Mouse (Mus musculus) spleen, adult 2 months (tissue): ENCODE results near the gene Gm9733. TPM values are rescaled to one million over a fixed set of nuclear protein-coding genes. Genes with fewer than 3 reads are reported as not detected.
"Not testable (repeated sequence)": the region's sequence is repeated elsewhere in the genome, so short reads cannot be mapped to it uniquely, and the experiment has no call there.

Experiments used
- DNase-seq, 2 experiments: peaks; one replicate each; pipeline versions ENCODE4 v3.0.0 to v3.0.0-alpha.2; 2012 to 2021; ENCODE audit warnings: low spot score in 2 of 2, low read depth in 1 of 2
- H3K27ac ChIP-seq: fragments of 200-500 bp; 2 replicates; pipeline ENCODE4 v1.5.1; 2012; ENCODE audit warnings: low read length, inconsistent platforms; ENCODE audit not compliant: insufficient read depth
- H3K27me3 ChIP-seq: fragments of 200-500 bp; 2 replicates; pipeline ENCODE4 v1.6.1; 2012; ENCODE audit warnings: mild to moderate bottlenecking, moderate library complexity, low read length, inconsistent platforms; ENCODE audit not compliant: control insufficient read depth, insufficient read depth
- H3K36me3 ChIP-seq: fragments of 200-500 bp; 2 replicates; pipeline ENCODE4 v1.6.1; 2012; ENCODE audit warnings: mild to moderate bottlenecking, low read length, inconsistent platforms; ENCODE audit not compliant: control insufficient read depth, insufficient read depth
- H3K4me1 ChIP-seq: fragments of 200-500 bp; 2 replicates; pipeline ENCODE4 v1.6.1; 2011; ENCODE audit warnings: inconsistent platforms; ENCODE audit not compliant: control insufficient read depth, insufficient read depth, insufficient read length
- H3K4me3 ChIP-seq: fragments of 200-500 bp; 2 replicates; pipeline ENCODE4 v1.5.1; 2011; ENCODE audit warnings: mild to moderate bottlenecking, inconsistent platforms; ENCODE audit not compliant: insufficient read depth, insufficient read length; ENCODE audit errors: extremely low read depth
- CTCF ChIP-seq: fragments of 200-500 bp; IDR thresholded peaks from 2 replicates; pipeline ENCODE4 v1.5.1; 2011; ENCODE audit warnings: mild to moderate bottlenecking, inconsistent platforms; ENCODE audit not compliant: insufficient read depth, insufficient read length, insufficient replicate concordance; ENCODE audit errors: extremely low read depth
- POLR2A ChIP-seq: fragments of 200-500 bp; IDR thresholded peaks from 2 replicates; pipeline ENCODE4 v1.6.1; 2011; ENCODE audit warnings: low read depth, low read length, inconsistent platforms
- WGBS: fragments of 180-500 bp; shearing (Covaris S2); methylation state at CpG from one replicate; pipeline ENCODE4 v1.1.7; 2018; 5-methylcytosine and 5-hydroxymethylcytosine counted together
- polyA plus RNA-seq: library from polyadenylated mRNA; depleted of rRNA; stranded (reverse); fragments of >200 nt; gene quantifications from 2 replicates; pipeline ENCODE4 v1.2.3, GENCODE M21; 2012; rRNA removed

Gm9733 gene
- polyA plus RNA-seq = 1.1 and 2.3 TPM in 2 replicates

- H3K36me3 ChIP-seq = no peaks in the 10 kb centered on the region
- H3K4me1 ChIP-seq = no peaks in the 10 kb centered on the region
- no peak for TF ChIP-seq POLR2A
- TF ChIP-seq CTCF = no peak
- no peak within 1 kb of the TSS for H3K4me3 ChIP-seq
- no peak for DNase-seq
- WGBS = 73% methylated on average over 3 of the region's 3 CpGs
- no peaks in the 10 kb centered on the region for H3K27me3 ChIP-seq
- no peak within 1 kb of the TSS for H3K27ac ChIP-seq
Observed at GRCm38 (mm10) chr3:15332063-15332462, at the start of gene Gm9733. Gene Gm9733, minus strand, starts transcription at chr3:15332302.

GRCm38 (mm10) chr3:15355690-15356089 is 23.6 kb upstream of the Gm9733 start:
- H3K27me3 ChIP-seq, H3K36me3 ChIP-seq, H3K27ac ChIP-seq, DNase-seq, H3K4me3 ChIP-seq, H3K4me1 ChIP-seq: not testable (repeated sequence)
- 81% methylated on average over 3 of the region's 3 CpGs for WGBS

GRCm38 (mm10) chr3:15350318-15350717 is 18.2 kb upstream of the Gm9733 start:
- 89% methylated on average over 1 of the region's 2 CpGs for WGBS

GRCm38 (mm10) chr3:15345606-15346005 is 13.5 kb upstream of the Gm9733 start:
- H3K4me1 ChIP-seq, H3K4me3 ChIP-seq, H3K27ac ChIP-seq, H3K36me3 ChIP-seq, H3K27me3 ChIP-seq, DNase-seq: not testable (repeated sequence)
- WGBS = 43% methylated on average over 3 of the region's 3 CpGs

More at GRCm38 (mm10) chr3:15350318-15350717, 18.2 kb upstream of the Gm9733 start:
- not testable (repeated sequence) for H3K27me3 ChIP-seq, H3K4me1 ChIP-seq, DNase-seq, H3K4me3 ChIP-seq, H3K27ac ChIP-seq, H3K36me3 ChIP-seq

- no peaks in the 10 kb centered on the region for H3K36me3 ChIP-seq
- no peak overlapping the region for H3K27ac ChIP-seq
- H3K4me1 ChIP-seq = no peaks in the 10 kb centered on the region
- H3K27me3 ChIP-seq = no peaks in the 10 kb centered on the region
- TF ChIP-seq POLR2A = no peak
- no peak for TF ChIP-seq CTCF
- no peak for DNase-seq
- WGBS = 70% methylated on average over 1 of the region's 1 CpGs
- no peak overlapping the region for H3K4me3 ChIP-seq
Observed at GRCm38 (mm10) chr3:15340287-15340686, 8.2 kb upstream of the Gm9733 start.

GRCm38 (mm10) chr3:15334182-15334581 is 2.1 kb upstream of the Gm9733 start:
- H3K4me3 ChIP-seq = no peak overlapping the region
- TF ChIP-seq POLR2A (no peak), CTCF (no peak)
- H3K27ac ChIP-seq = no peak overlapping the region
- H3K27me3 ChIP-seq = no peaks in the 10 kb centered on the region
- no peaks in the 10 kb centered on the region for H3K4me1 ChIP-seq
- WGBS = 73% methylated on average over 2 of the region's 2 CpGs
- H3K36me3 ChIP-seq = no peaks in the 10 kb centered on the region
- DNase-seq = no peak

- no peak for TF ChIP-seq CTCF
- no peak for TF ChIP-seq POLR2A
- no peak overlapping the region for H3K4me3 ChIP-seq
- no peaks in the 10 kb centered on the region for H3K4me1 ChIP-seq
- WGBS = 61% methylated on average over 3 of the region's 3 CpGs
- no peak overlapping the region for H3K27ac ChIP-seq
- H3K27me3 ChIP-seq = no peaks in the 10 kb centered on the region
- DNase-seq = no peak
- no peaks in the 10 kb centered on the region for H3K36me3 ChIP-seq
Observed at GRCm38 (mm10) chr3:15331545-15331944, 557 bp downstream of the Gm9733 start.

GRCm38 (mm10) chr3:15329549-15329948 is 2.6 kb downstream of the Gm9733 start:
- Histone ChIP-seq H3K36me3 (no peaks in the 10 kb centered on the region), H3K27me3 (no peaks in the 10 kb centered on the region), H3K4me1 (no peaks in the 10 kb centered on the region), H3K4me3 (no peak overlapping the region), H3K27ac (no peak overlapping the region)
- TF ChIP-seq CTCF = no peak
- TF ChIP-seq POLR2A = no peak
- DNase-seq = no peak
